Mouse (Mus musculus): ENCODE results near the gene Als2cl. TPM values are rescaled to one million over a fixed set of nuclear protein-coding genes. Genes with fewer than 3 reads are reported as not detected.

Gene Als2cl
- total RNA-seq, 4 experiments from 2014 or later = 16.4 to 43.7 (median 30.2) TPM

DNA sequence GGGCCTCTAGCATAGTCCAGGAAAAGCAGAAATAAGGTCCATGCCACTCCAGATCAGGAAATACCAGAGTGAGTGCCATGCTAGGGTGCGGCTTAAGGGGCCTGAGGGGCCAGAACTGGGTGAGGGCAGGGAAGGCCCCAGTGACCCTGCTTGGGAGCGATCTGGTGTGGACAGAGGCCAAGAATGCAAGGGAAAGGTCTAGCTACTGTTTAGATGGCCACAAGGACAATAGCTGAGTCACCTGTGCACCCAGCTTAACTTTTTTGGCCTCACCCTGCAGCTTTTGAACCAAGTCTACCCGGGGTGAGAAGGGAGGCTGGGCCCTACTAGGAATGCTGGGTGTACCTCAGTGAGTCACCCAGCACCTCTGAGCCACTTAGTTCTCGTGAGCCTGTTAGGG lies 1.1 kb downstream of the Als2cl start:
- DNase-seq = peak; percentile 46

GRCm38 (mm10) chr9:110881953-110882352 lies 2.3 kb downstream of the Als2cl start:
- no peak for DNase-seq

- no peak for DNase-seq
These were observed 8.0 kb downstream of the Als2cl start for GRCm38 (mm10) chr9:110887388-110888303.

- no peak for DNase-seq
These were observed 9.3 kb downstream of the Als2cl start for GRCm38 (mm10) chr9:110888935-110889334.

- no peak for DNase-seq
These were observed 10.5 kb downstream of the Als2cl start for GRCm38 (mm10) chr9:110890026-110890783.

GRCm38 (mm10) chr9:110891077-110891828 lies 11.6 kb downstream of the Als2cl start:
- DNase-seq = no peak

GRCm38 (mm10) chr9:110892552-110892951 lies 12.9 kb downstream of the Als2cl start:
- no peak for DNase-seq

DNA sequence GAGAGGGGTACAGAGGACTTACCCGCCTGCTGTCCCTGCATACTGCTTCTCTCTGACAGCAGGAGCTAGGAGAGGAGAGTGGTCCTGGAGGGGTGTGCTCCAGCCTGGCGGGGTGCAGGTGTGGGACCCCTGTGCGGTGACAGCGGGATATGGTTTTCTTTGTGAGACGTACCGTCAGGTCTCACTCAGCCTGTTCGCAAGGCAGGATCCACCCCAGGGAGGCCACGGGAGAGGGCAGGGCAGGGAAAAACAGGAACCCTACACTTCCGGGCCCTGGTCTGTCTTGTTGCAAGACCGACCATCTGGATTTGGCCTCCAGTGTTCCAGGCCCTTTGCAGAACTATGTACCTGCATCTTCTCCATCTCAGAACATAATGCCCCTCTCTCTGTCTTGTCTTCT lies 13.8 kb downstream of the Als2cl start:
- DNase-seq = no peak

DNA sequence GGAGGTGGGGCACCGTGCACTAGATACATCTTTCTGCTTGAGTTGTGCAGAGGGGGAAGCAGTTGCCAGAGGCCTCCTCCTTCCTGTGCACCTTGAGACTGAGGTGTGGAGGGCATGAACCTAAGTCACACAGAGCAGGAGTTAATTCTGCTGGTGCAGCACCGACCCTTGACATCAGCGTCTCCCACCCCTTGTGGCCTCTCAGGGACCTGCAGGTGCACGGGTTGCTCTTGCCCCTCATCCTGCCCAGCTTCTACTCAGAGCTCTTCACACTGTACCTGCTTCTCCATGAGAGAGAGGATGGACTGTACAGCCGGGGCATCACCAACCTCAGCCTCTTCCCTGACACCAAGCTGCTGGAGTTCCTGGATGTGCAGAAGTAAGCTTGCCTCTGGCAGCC lies 15.8 kb downstream of the Als2cl start:
- DNase-seq = no peak

GRCm38 (mm10) chr9:110895994-110896393 lies 16.3 kb downstream of the Als2cl start:
- DNase-seq = no peak

GRCm38 (mm10) chr9:110896595-110896994 lies 16.9 kb downstream of the Als2cl start:
- DNase-seq = no peak

- DNase-seq = no peak
These were observed 19.9 kb downstream of the Als2cl start for GRCm38 (mm10) chr9:110899451-110900008.

DNA sequence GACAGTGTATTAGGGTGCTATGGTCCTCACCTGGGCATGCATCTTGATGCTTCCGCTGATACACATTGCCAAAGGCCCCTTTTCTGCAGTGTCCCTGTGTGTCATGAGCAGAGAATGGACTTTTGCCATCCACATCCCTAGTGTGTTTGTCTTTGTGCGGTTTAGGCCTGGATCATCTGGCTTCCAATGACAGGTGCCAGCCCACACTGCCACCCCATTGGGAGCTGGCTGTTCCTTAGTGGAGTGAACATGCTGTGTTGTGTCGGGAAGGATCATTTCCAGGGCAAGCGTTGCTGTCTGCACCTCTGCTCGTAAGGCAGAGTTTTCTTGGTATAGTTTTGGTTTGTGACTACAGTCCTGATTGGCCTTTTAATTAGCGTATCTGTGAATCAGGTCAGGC lies 21.5 kb downstream of the Als2cl start:
- DNase-seq = no peak

- no peak for DNase-seq
These were observed 22.6 kb downstream of the Als2cl start for GRCm38 (mm10) chr9:110902271-110902670.

GRCm38 (mm10) chr9:110907201-110907837 lies 27.6 kb downstream of the Als2cl start:
- no peak for DNase-seq

DNA sequence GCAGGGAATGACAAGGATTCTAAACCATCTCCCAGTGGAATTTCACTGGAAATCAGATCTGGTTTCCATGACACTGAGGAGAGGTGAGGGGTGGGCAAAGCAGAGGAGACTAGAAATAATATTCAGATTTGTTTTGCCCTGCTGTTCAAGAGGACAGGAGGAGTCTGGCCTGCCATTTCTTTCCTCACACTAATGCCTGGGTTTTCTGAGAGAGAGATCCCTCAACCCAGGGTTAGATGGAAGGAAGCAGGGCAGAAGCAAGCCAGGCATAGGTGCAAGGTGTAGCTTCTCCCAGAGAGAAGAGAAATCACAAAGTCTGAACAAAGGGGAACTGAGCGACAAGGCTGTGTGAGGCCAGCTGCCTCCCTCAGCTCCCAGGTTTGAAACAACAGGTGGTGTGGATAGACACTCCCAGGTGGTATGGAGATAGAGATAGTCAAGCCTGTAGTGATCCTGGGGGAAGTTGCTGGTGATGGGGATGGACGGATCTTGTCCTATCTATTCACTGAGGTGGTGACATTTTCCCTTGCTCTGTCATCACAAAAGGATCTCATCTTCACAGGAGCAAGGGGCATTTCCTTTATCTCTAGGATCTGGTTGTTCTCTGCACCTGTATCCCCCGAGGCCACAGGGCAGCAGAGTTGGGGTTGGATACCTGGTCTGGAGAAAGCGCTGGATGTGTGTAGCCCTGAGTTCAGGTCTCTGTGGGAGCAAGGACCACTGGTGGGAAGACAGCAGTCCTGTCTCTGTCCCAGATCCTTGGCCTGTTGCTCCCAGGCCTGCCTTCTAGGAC lies 28.4 kb downstream of the Als2cl start:
- no peak for DNase-seq

DNA sequence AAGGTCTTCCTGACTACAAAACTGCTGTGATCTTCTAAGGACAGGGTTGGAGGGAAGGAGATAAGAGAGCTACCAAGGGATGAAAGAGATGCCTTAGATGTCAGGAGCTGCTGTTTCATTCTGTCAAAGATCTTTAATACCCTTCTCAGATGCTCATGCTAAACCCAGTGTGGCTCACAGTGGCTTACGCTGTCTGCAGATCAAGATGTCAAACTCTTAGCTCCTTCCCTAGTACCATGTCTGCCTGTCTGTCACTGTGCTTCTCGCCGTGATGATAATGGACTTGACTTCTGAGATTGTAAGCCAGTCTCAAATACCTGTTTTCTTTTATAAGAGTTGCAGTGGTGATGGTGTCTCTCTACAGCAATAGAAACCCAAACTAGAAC lies 29.0 kb downstream of the Als2cl start:
- no peak for DNase-seq

DNA sequence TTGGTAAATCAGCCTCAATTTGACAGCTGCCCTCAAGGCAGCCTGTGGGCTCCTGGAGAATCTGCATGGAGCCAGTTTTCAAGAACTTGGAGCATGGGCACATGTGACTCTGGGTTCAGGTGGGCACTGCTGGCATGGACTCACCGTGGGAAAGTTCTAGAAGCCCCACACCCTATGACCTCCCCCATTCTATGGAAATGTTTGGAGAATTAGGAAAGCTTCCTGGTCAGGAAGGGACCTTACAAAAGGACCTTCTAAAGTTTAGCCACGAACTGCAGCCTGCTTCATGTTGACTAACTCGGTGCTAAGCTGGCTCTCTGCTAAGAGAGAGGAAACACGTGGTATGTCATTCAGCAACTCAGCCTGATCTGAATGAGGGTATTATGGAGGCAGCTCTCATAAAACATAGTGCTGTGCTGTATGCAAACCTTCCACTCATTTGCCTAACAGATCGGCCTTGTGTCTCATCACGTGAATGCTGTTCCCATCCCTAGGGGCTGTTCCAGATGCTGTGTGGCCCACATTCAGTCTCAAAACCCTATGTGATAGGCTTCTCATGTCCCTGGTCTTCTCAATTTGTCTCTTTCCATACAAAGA lies 29.8 kb downstream of the Als2cl start:
- DNase-seq = no peak

DNA sequence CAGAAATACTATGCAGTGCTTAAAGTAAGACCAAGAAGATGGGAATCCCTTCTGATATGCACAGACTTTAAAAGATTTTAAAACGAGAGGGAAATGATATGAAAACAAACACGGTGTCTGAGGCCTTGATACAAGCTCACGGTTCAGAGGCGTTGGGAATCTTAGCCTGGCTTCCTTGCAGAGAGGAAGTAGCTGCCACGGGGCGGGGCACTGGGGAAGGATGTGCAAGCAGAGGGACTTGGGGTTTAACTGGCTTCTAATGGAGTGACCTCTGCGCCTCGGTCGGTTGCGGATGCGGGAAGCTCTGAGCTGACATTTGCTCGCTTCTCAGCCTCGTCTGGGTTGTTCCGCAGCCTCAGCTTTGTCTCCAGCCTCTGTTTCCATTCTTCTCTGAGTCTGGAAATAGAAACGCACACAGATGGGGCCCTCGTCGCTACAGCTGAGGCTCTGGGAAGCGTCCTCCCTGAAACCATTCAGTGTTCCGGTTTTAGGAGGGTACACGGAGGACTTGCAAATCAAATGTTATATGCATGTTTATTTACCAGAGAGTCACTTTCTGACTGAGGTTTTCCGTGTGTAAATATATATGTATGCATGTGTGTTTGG lies 35.1 kb downstream of the Als2cl start:
- no peak for DNase-seq

- DNase-seq = no peak
These were observed 35.8 kb downstream of the Als2cl start for GRCm38 (mm10) chr9:110915466-110915865.
